Mouse (Mus musculus) lung, adult 2 months (tissue): ENCODE results near the gene Ppm1m.

ENCODE experiments used
- CTCF ChIP-seq: fragments of 200-500 bp; IDR thresholded peaks from 2 replicates; pipeline ENCODE4 v1.5.1; 2011; ENCODE audit warnings: mild to moderate bottlenecking, low read length, control low read depth; ENCODE audit not compliant: insufficient read depth
- POLR2A ChIP-seq: fragments of 200-500 bp; IDR thresholded peaks from 2 replicates; pipeline ENCODE4 v1.6.1; 2011; ENCODE audit warnings: low read depth, mild to moderate bottlenecking, control low read depth, low read length, borderline replicate concordance; ENCODE audit errors: extremely low read depth

DNA sequence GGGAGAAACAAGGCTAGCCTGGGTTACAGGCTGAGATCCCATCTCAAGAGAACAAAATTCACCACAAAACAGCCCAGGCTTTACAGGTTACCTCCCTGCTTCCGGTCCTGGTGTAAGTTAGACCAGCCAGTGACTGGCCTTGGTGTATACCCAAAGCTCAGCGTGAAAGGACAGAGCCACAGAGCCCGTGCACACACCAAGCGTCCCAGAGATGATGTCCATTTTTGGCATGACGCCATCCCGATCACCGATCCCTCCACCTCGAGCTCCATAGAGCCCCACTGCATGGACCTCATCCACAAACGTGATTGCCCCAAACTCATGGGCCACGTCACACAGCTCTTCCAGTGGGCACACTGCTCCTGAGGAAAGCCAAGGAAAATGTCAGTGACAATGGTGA is 38.3 kb upstream of the Ppm1m start:
- TF ChIP-seq CTCF (no peak), POLR2A (no peak; the same call in 1 of the 2 replicates)
